In genomic region chr14:54191594-54192461, GRCm38 (mm10) we compare ENCODE assay signal across 8 mouse cellular contexts.
DNase-seq lines count a peak whose midpoint lies in the region; ATAC-seq and TF ChIP-seq lines count a peak whose summit lies in the region.

No protein-coding gene starts in this region.

- WGBS in lung, adult 2 months = 81% methylated on average over 18 of the region's 18 CpGs

- intact Hi-C loops in heart, postnatal 25 days (cut with DNase I) = no loop called here

- TF ChIP-seq POLR2A in lung, adult 2 months (IDR thresholded peaks at IDR 0.05; ENCODE audit: borderline replicate concordance, extremely low read depth, low read depth, low read length) = no peak

- H3K4me3 ChIP-seq in lung, adult 2 months (replicated peaks; ENCODE audit: extremely low read depth, low read depth, low read length) = no peak overlapping the region

- H3K4me1 ChIP-seq in lung, adult 2 months (ENCODE audit: control insufficient read depth, insufficient read depth, low read length) = peaks cover 16% of the 10 kb centered on the region

- no peak for TF ChIP-seq CTCF in lung, adult 2 months (IDR thresholded peaks at IDR 0.05; ENCODE audit: insufficient read depth, low read length)

- no peak for ATAC-seq in inflammation-experienced regulatory T-cells, adult 6 months

- peak; percentile 36 for DNase-seq in layer of hippocampus, adult 11-12 months (ENCODE audit: low spot score)
- no peak for DNase-seq in layer of hippocampus, adult 9-10 months (ENCODE audit: low spot score)
- peak; percentile 31 to 43 for DNase-seq in cerebellum, postnatal 14 days
- peak; percentile 9 for DNase-seq in heart, postnatal 25 days (ENCODE audit: low spot score)
- peak; percentile 24 to 51 for DNase-seq in layer of hippocampus, postnatal 10 days (ENCODE audit: low spot score in 2 of 2)
- no peak for DNase-seq in lung, adult 2 months
- DNase-seq in thymus, adult 18-20 months = no peak

Comparison
In these comparisons a context has a peak if more than half of its experiments do, and no peak if none do; other contexts are left out.
1. DNase-seq: peak in layer of hippocampus, adult 11-12 months (single experiment), cerebellum, postnatal 14 days (2 of 2), heart, postnatal 25 days (single experiment) and layer of hippocampus, postnatal 10 days (2 of 2); none in layer of hippocampus, adult 9-10 months (single experiment), lung, adult 2 months (single experiment) and thymus, adult 18-20 months (0 of 2).